Comparison of ENCODE assay signal across 8 mouse cellular contexts in the genomic region with DNA sequence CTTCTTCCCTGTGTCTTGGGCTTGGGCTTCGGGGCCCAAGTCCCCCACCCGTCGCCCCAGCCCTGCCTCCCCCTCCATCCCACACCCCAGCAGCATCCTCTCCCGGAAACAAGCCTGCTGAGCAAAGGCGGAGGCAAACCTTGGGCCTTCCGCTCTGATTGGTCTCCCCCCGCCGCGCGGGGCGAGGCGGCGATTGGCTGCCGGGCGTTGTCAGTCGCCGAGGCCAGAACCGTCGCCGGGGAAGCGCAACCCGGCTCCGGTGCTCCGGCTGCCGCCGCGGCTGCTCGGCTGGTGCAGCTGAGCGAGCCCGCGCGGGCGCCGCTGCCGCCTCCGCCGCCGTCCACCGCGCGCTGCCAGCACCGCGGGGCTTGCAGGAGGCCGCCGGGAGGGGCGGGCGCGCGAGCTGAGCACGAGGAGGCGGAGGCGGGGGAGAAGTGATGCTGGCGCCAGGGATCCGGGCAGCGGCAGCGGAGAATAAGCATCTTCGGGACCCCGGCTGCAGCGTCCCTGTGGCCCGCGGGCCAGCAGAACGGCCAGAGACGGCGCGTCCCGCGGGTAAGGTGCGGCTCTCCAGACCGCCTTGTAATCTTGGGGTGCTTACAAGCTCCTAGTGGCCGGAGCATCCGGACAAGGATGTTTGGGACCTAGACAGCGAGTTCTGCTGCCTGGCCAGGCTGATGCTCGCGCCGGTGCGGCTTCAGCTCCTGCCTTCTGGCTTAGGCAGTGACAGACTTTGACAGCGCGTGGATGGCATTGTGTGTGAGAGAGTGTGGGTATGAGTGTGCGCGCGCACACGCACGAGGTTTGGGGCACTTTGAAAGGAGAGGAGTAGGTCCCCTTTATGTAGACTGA. TPM values are rescaled to one million over a fixed set of nuclear protein-coding genes. Genes with fewer than 3 reads are reported as not detected.
DNase-seq lines count a peak whose midpoint lies in the region; ATAC-seq and TF ChIP-seq lines count a peak whose summit lies in the region.

B3galt1 (plus strand) TSS at position 392 of the 852 bp plus-strand sequence.

- no peaks in the 10 kb centered on the region for H3K27me3 ChIP-seq in Patski
- peaks cover 3% of the 10 kb centered on the region; the same call in 1 of the 2 replicates for H3K27me3 ChIP-seq in hindbrain, embryonic 10.5 days (ENCODE audit: insufficient read depth, poor library complexity, severe bottlenecking)

- no peak for DNase-seq in Patski (ENCODE audit: low read depth, low spot score)
- peak; percentile 95 for DNase-seq in cerebellum, adult 9-11 months
- peak; percentile 91 to 92 for DNase-seq in frontal cortex, postnatal 10 days (ENCODE audit: low spot score in 2 of 2)
- peak; percentile 92 for DNase-seq in hindbrain, embryonic 10.5 days (ENCODE audit: low spot score)
- DNase-seq in layer of hippocampus, adult 8-10 months (ENCODE audit: low spot score in 2 of 2): peak; percentile 89 to 91
- peak; percentile 59 to 70 for DNase-seq in lung, adult 18-20 months
- peak; percentile 52 for DNase-seq in ovary, postnatal 10 days (ENCODE audit: low spot score)
- DNase-seq in thymus, postnatal 36 days: peak; percentile 9 to 32

- no peaks in the 10 kb centered on the region for H3K9me3 ChIP-seq in hindbrain, embryonic 10.5 days

- no peaks in the 10 kb centered on the region for H3K36me3 ChIP-seq in hindbrain, embryonic 10.5 days

- WGBS in hindbrain, embryonic 10.5 days: under 1% methylated on average over 83 of the region's 83 CpGs

- H3K4me1 ChIP-seq in hindbrain, embryonic 10.5 days (replicated peaks): peaks cover 18% of the 10 kb centered on the region

- H3K4me3 ChIP-seq in hindbrain, embryonic 10.5 days: peak within 1 kb of the TSS; percentile 80

- TF ChIP-seq CTCF in Patski (IDR thresholded peaks at IDR 0.05): no peak

- ATAC-seq in Patski: peak; percentile 99

- CTCF ChIA-PET in Patski (lab: Charles Lee): no interaction called here

- in situ Hi-C loops in Patski (cut with MboI; ENCODE audit: low pct_unique_long_range_greater_than_20kb): no loop called here

- peak within 1 kb of the TSS; percentile 92 for H3K27ac ChIP-seq in hindbrain, embryonic 10.5 days

- POLR2A ChIA-PET in Patski (lab: Charles Lee): no interaction called here

RNA-seq across cellular contexts. Expression of gene B3galt1, which starts in this region (rescaled TPM):
- polyA plus RNA-seq in Patski (2021): 15.4 TPM
- polyA plus RNA-seq in hindbrain, embryonic 10.5 days (2016; fragmentation: Nextera tagmentation; extraction: Ambion mirVana): 7.8 and 12.8 TPM in 2 replicates
- 10 to 100 TPM; 64.0 to 87.7 (median 74.8) TPM for total RNA-seq in layer of hippocampus, adult 8-10 months (2022)
